Mouse (Mus musculus): ENCODE measurements around the gene Avpr2. TPM values are rescaled to one million over a fixed set of nuclear protein-coding genes. Genes with fewer than 3 reads are reported as not detected.

Gene Avpr2
- polyA plus RNA-seq, 1 experiment from 2014 or later, result 0.13 TPM

GRCm38 (mm10) chrX:73916945-73917344, 25.0 kb downstream of the Avpr2 start:
- Histone ChIP-seq H3K4me1 (peaks cover 30% of the 10 kb centered on the region), H3K9me3 (replicated peaks) (no peaks in the 10 kb centered on the region), H3K27me3 (replicated peaks) (0 out of 2 replicates have a peak, but pooled peaks cover 5% of the 10 kb centered on the region), H3K9ac (no peak overlapping the region), H3K36me3 (peaks cover 37% of the 10 kb centered on the region), H3K27ac (no peak overlapping the region), H3K4me2 (no peak overlapping the region), H3K4me3 (no peak overlapping the region)
- ATAC-seq, result no peak
- WGBS (ENCODE audit: insufficient replicate concordance), result 80% methylated on average over 8 of the region's 8 CpGs

GRCm38 (mm10) chrX:73918631-73919030, 26.7 kb downstream of the Avpr2 start:
- Histone ChIP-seq H3K4me1 (peaks cover 29% of the 10 kb centered on the region), H3K4me3 (no peak overlapping the region), H3K4me2 (no peak overlapping the region), H3K36me3 (peaks cover 37% of the 10 kb centered on the region), H3K9me3 (replicated peaks) (no peaks in the 10 kb centered on the region), H3K27ac (no peak overlapping the region), H3K9ac (no peak overlapping the region), H3K27me3 (replicated peaks) (0 out of 2 replicates have a peak, but pooled peaks cover 6% of the 10 kb centered on the region)
- WGBS (ENCODE audit: insufficient replicate concordance), result 75% methylated on average over 5 of the region's 5 CpGs
- no peak for ATAC-seq

GRCm38 (mm10) chrX:73921285-73921822, 29.5 kb downstream of the Avpr2 start:
- Histone ChIP-seq H3K4me3 (peak overlapping the region; percentile 69), H3K36me3 (peaks cover 37% of the 10 kb centered on the region), H3K4me1 (peaks cover 11% of the 10 kb centered on the region), H3K4me2 (peak overlapping the region; percentile 81), H3K27ac (peak overlapping the region; percentile 81), H3K9ac (peak overlapping the region; percentile 76), H3K27me3 (replicated peaks) (0 out of 2 replicates have a peak, but pooled peaks cover 6% of the 10 kb centered on the region), H3K9me3 (replicated peaks) (no peaks in the 10 kb centered on the region)
- 6% methylated on average over 34 of the region's 34 CpGs for WGBS (ENCODE audit: insufficient replicate concordance)
- peak; percentile 10 for ATAC-seq

- peak; percentile 97 for ATAC-seq
- WGBS (ENCODE audit: insufficient replicate concordance), result 5% methylated on average over 43 of the region's 43 CpGs
These were observed 30.1 kb downstream of the Avpr2 start, which contains the start of the genes Arhgap4 and Naa10 for GRCm38 (mm10) chrX:73921823-73922549. Arhgap4 (minus strand) TSS chrX:73921870. Naa10 (minus strand) TSS chrX:73921944.

GRCm38 (mm10) chrX:73922550-73922882, 30.6 kb downstream of the Avpr2 start:
- no peak for ATAC-seq
- no peaks in the 10 kb centered on the region for H3K9me3 ChIP-seq (replicated peaks)
- H3K27ac ChIP-seq, result peak overlapping the region; percentile 81
- H3K36me3 ChIP-seq, result peaks cover 27% of the 10 kb centered on the region
- H3K4me1 ChIP-seq, result peaks cover 11% of the 10 kb centered on the region
- 70% methylated on average over 8 of the region's 8 CpGs for WGBS (ENCODE audit: insufficient replicate concordance)
- peak overlapping the region; percentile 69 for H3K4me3 ChIP-seq
- 0 out of 2 replicates have a peak, but pooled peaks cover 6% of the 10 kb centered on the region for H3K27me3 ChIP-seq (replicated peaks)
- H3K9ac ChIP-seq, result peak overlapping the region; percentile 76
- peak overlapping the region; percentile 81 for H3K4me2 ChIP-seq

More at GRCm38 (mm10) chrX:73921823-73922549, 30.1 kb downstream of the Avpr2 start, which contains the start of the genes Arhgap4 and Naa10:
- H3K9ac ChIP-seq, result peak within 1 kb of the TSS; percentile 76
- H3K27me3 ChIP-seq (replicated peaks), result 0 out of 2 replicates have a peak, but pooled peaks cover 6% of the 10 kb centered on the region
- peaks cover 11% of the 10 kb centered on the region for H3K4me1 ChIP-seq
- H3K27ac ChIP-seq, result peak within 1 kb of the TSS; percentile 81
- H3K4me2 ChIP-seq, result peak within 1 kb of the TSS; percentile 81
- H3K9me3 ChIP-seq (replicated peaks), result no peaks in the 10 kb centered on the region
- H3K36me3 ChIP-seq, result peaks cover 32% of the 10 kb centered on the region
- peak within 1 kb of the TSS; percentile 69 for H3K4me3 ChIP-seq

- peak within 1 kb of the TSS; percentile 36 for H3K4me3 ChIP-seq
- H3K4me2 ChIP-seq, result peak within 1 kb of the TSS; percentile 60
- H3K9me3 ChIP-seq (replicated peaks), result no peaks in the 10 kb centered on the region
- peak; percentile 95 for ATAC-seq
- no peaks in the 10 kb centered on the region for H3K36me3 ChIP-seq
- peaks cover 34% of the 10 kb centered on the region for H3K4me1 ChIP-seq
- peak within 1 kb of the TSS; percentile 44; the same call in 1 of the 2 replicates for H3K9ac ChIP-seq
- no peak within 1 kb of the TSS for H3K27ac ChIP-seq
- WGBS (ENCODE audit: insufficient replicate concordance), result 37% methylated on average over 17 of the region's 17 CpGs
- H3K27me3 ChIP-seq (replicated peaks), result no peaks in the 10 kb centered on the region
These were observed 38.6 kb downstream of the Avpr2 start, which contains the start of gene Renbp for GRCm38 (mm10) chrX:73930402-73931062. Renbp (minus strand) TSS chrX:73930850.

- Histone ChIP-seq H3K4me1 (peaks cover 34% of the 10 kb centered on the region), H3K9me3 (replicated peaks) (no peaks in the 10 kb centered on the region), H3K4me2 (no peak overlapping the region), H3K36me3 (no peaks in the 10 kb centered on the region), H3K27me3 (replicated peaks) (no peaks in the 10 kb centered on the region), H3K27ac (no peak overlapping the region), H3K4me3 (no peak overlapping the region), H3K9ac (no peak overlapping the region)
- WGBS (ENCODE audit: insufficient replicate concordance), result 45% methylated on average over 2 of the region's 2 CpGs
- no peak for ATAC-seq
These were observed 40.0 kb downstream of the Avpr2 start for GRCm38 (mm10) chrX:73931871-73932270.

- WGBS (ENCODE audit: insufficient replicate concordance), result 61% methylated on average over 2 of the region's 2 CpGs
- no peaks in the 10 kb centered on the region for H3K4me1 ChIP-seq
- no peak overlapping the region for H3K9ac ChIP-seq
- no peak for ATAC-seq
- H3K4me2 ChIP-seq, result no peak overlapping the region
- no peak overlapping the region for H3K4me3 ChIP-seq
- H3K27me3 ChIP-seq (replicated peaks), result no peaks in the 10 kb centered on the region
- H3K9me3 ChIP-seq (replicated peaks), result no peaks in the 10 kb centered on the region
- H3K36me3 ChIP-seq, result peaks cover 58% of the 10 kb centered on the region
- H3K27ac ChIP-seq, result no peak overlapping the region
These were observed 50.0 kb downstream of the Avpr2 start for GRCm38 (mm10) chrX:73941860-73942259.

GRCm38 (mm10) chrX:73942294-73942693, 50.4 kb downstream of the Avpr2 start:
- ATAC-seq, result no peak
- Histone ChIP-seq H3K36me3 (peaks cover 62% of the 10 kb centered on the region), H3K27me3 (replicated peaks) (no peaks in the 10 kb centered on the region), H3K9me3 (replicated peaks) (no peaks in the 10 kb centered on the region), H3K4me2 (no peak overlapping the region), H3K27ac (no peak overlapping the region), H3K4me1 (no peaks in the 10 kb centered on the region), H3K4me3 (no peak overlapping the region), H3K9ac (no peak overlapping the region)
- WGBS (ENCODE audit: insufficient replicate concordance), result 77% methylated on average over 2 of the region's 2 CpGs

Other genes with a start within 250 kb of the Avpr2 start
- 1.2 and 1.4 TPM in 2 replicates for gene Pnck, start 232.0 kb upstream of the Avpr2 start, polyA plus RNA-seq (2016; fragmentation: Nextera tagmentation; extraction: Ambion mirVana)
- gene Slc6a8, start 219.0 kb upstream of the Avpr2 start, polyA plus RNA-seq (2016; fragmentation: Nextera tagmentation; extraction: Ambion mirVana), result 1.3 and 1.8 TPM in 2 replicates
- gene Bcap31, start 175.9 kb upstream of the Avpr2 start, polyA plus RNA-seq (2016; fragmentation: Nextera tagmentation; extraction: Ambion mirVana), result 173 and 175 TPM in 2 replicates
- gene Abcd1, start 175.5 kb upstream of the Avpr2 start, polyA plus RNA-seq (2016; fragmentation: Nextera tagmentation; extraction: Ambion mirVana), result 9.9 and 10.6 TPM in 2 replicates
- gene Plxnb3, start 135.0 kb upstream of the Avpr2 start, polyA plus RNA-seq (2016; fragmentation: Nextera tagmentation; extraction: Ambion mirVana), result 0.17 and 0.28 TPM in 2 replicates
- gene Srpk3, start 117.7 kb upstream of the Avpr2 start, polyA plus RNA-seq (2016; fragmentation: Nextera tagmentation; extraction: Ambion mirVana), result 0.89 and 1.2 TPM in 2 replicates
- 141 TPM in 2 replicates for gene Idh3g, start 105.2 kb upstream of the Avpr2 start, polyA plus RNA-seq (2016; fragmentation: Nextera tagmentation; extraction: Ambion mirVana)
- gene Ssr4, start 105.1 kb upstream of the Avpr2 start, polyA plus RNA-seq (2016; fragmentation: Nextera tagmentation; extraction: Ambion mirVana), result 162 and 173 TPM in 2 replicates
- gene Pdzd4, start 67.1 kb upstream of the Avpr2 start, polyA plus RNA-seq (2016; fragmentation: Nextera tagmentation; extraction: Ambion mirVana), result 0.14 and 0.25 TPM in 2 replicates
- 0.11 and 0.38 TPM in 2 replicates for gene L1cam, start 4.0 kb downstream of the Avpr2 start, polyA plus RNA-seq (2016; fragmentation: Nextera tagmentation; extraction: Ambion mirVana)
- 7.1 and 8.6 TPM in 2 replicates for gene Arhgap4, start 29.8 kb downstream of the Avpr2 start, polyA plus RNA-seq (2016; fragmentation: Nextera tagmentation; extraction: Ambion mirVana)
- gene Naa10, start 29.8 kb downstream of the Avpr2 start, polyA plus RNA-seq (2016; fragmentation: Nextera tagmentation; extraction: Ambion mirVana), result 140 and 148 TPM in 2 replicates
- gene Renbp, start 38.7 kb downstream of the Avpr2 start, polyA plus RNA-seq (2016; fragmentation: Nextera tagmentation; extraction: Ambion mirVana), result 21.2 and 22.9 TPM in 2 replicates
- 51.8 and 59.7 TPM in 2 replicates for gene Hcfc1, start 74.3 kb downstream of the Avpr2 start, polyA plus RNA-seq (2016; fragmentation: Nextera tagmentation; extraction: Ambion mirVana)
- gene Irak1, start 131.8 kb downstream of the Avpr2 start, polyA plus RNA-seq (2016; fragmentation: Nextera tagmentation; extraction: Ambion mirVana), result 44.6 and 45.8 TPM in 2 replicates
- gene Opn1mw, start 235.4 kb downstream of the Avpr2 start, polyA plus RNA-seq (2016; fragmentation: Nextera tagmentation; extraction: Ambion mirVana), result not detected in 2 replicates
- 8.1 and 9.4 TPM in 2 replicates for gene Mecp2, start 243.3 kb downstream of the Avpr2 start, polyA plus RNA-seq (2016; fragmentation: Nextera tagmentation; extraction: Ambion mirVana)